Mouse (Mus musculus): Measurements from ENCODE around the gene U2af2.

- TF ChIP-seq CTCF (IDR thresholded peaks at IDR 0.05; ENCODE audit: low read depth) (no peak), EP300 (IDR thresholded peaks at IDR 0.05; ENCODE audit: low read depth) (no peak)
These were observed 10.4 kb upstream of the U2af2 start, which contains the start of gene Zfp580 for GRCm38 (mm10) chr7:5051193-5052192.

Data from liver, embryonic 14.5 days (tissue).